Mouse (Mus musculus): ENCODE results near the gene Mmp7. TPM values are rescaled to one million over a fixed set of nuclear protein-coding genes. Genes with fewer than 3 reads are reported as not detected.
A peak's percentile ranks its signal among the peaks of the same experiment; 100 is the strongest.

Mmp7 gene
- not detected in 2 replicates for total RNA-seq (2017)

DNA sequence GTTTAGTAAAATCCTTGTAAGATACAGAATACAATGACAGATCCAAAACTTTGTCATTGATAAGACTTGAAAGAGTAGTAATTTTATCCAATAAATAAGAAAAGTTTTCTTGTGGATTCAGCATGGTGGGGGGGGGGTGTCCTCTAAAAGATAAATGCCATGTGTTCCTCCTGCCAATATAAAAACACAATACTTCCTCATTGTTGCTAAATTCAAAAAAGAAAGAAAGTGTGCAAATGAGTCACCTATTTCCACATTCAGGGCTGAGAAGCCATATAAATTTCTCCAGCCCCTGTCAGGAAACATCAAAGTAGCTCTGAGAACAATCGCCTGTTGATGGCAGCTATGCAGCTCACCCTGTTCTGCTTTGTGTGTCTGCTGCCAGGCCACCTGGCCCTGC is at the start of gene Mmp7:
Mmp7 (plus strand) TSS at position 301 of the 400 bp plus-strand sequence.
- no peak for ATAC-seq (replicated peaks in 1 of 2; ENCODE audit: insufficient read depth in 1 of 2, low FRiP score in 2 of 2, low TSS enrichment in 1 of 2, low read depth in 1 of 2, poor library complexity in 2 of 2, severe bottlenecking in 2 of 2)

DNA sequence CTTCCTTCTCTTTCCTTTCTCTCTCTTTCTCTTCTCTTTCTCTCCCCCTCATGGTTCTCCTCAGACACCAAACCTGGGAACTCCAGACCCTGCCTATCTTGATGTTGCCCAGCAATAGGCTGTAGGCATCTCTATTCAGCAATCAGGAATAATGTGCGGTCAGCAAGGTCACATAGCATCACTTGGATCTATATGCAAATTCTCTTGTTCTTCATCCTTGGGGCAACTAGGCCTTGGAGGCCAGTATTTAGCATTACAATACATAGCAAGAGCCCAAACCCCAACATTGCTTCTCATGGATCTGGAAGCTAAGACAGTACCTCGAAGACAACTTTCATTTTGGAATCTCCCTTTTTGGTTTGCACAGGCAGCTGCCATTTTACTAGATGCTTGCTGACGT is 44.0 kb upstream of the Mmp7 start:
- ATAC-seq (replicated peaks in 1 of 2; ENCODE audit: insufficient read depth in 1 of 2, low FRiP score in 2 of 2, low TSS enrichment in 1 of 2, low read depth in 1 of 2, poor library complexity in 2 of 2, severe bottlenecking in 2 of 2) = no peak

DNA sequence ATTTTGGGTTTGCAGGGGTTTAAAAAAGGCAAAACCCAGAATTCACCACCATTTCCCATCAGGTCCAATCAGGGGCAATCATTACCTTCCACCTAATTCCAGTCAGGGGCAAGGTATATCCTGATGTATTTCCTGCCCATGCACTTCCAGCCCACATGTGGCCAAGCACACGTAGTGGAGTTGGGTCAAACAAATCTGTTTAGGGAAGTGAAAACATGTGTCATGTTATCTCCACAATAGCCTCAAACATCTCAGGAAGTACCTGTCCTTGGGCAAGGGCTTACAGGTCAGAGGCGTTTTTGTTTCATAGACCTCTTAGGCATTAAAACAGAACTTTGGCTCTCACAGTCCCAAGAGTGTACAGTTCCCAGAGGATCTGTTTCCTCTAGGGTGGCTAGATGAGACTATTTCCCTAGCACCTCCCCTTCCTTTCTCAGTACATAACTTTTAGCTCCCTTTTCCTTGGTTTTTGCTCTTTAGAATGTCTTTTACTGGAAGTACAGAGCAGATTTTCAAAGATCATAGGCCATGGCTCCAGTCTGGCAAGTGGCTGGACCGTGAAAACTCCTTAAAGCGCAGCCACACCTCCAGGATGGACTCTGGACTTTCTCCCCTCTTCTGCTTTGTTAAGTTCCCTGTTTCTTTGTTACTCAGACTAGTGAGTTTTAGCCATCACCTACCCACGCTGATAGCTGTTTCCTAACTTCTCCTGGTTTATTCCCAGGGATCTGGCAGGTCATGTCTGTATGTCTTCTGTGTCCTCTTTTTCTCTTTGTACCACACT is 41.3 kb upstream of the Mmp7 start:
- ATAC-seq (replicated peaks in 1 of 2; ENCODE audit: insufficient read depth in 1 of 2, low FRiP score in 2 of 2, low TSS enrichment in 1 of 2, low read depth in 1 of 2, poor library complexity in 2 of 2, severe bottlenecking in 2 of 2) = 0 out of 4 replicates have a peak, but pooled peaks of 1 of the 2 experiments have one; percentile 10

DNA sequence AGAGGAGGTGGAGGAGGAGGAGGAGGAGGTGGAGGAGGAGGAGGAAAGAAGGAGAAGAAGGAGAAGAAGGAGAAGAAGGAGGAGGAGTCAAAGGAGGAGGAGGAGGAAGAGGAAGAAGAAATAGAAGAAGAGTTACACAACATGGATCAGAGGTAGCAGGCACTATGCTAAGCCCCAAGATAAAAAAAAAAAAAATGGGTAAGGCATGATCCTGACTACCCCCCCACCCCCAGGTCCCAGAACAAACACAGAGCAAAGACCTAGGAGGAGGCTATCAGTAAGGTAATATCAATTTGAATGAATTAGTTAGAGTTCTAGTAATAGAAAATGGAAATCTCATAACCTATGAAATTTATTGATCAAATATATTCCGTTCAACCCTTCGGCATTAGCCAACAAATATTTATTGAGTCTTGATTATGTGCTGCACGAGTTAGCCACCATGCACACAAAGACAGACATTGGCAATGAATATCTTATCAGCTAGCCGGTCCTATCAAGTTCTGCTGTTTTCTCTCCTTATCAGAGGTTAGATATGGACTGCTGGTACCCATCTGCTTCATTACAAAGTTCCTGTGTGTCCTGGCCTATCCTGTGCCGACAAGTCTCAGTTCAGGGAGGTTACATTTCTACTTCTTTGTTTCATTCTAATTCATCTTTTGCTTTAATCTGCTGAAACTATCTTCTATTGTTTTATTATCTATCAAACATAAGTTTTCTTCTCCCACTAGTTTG is 39.4 kb upstream of the Mmp7 start:
- no peak for ATAC-seq (replicated peaks in 1 of 2; ENCODE audit: insufficient read depth in 1 of 2, low FRiP score in 2 of 2, low TSS enrichment in 1 of 2, low read depth in 1 of 2, poor library complexity in 2 of 2, severe bottlenecking in 2 of 2)

DNA sequence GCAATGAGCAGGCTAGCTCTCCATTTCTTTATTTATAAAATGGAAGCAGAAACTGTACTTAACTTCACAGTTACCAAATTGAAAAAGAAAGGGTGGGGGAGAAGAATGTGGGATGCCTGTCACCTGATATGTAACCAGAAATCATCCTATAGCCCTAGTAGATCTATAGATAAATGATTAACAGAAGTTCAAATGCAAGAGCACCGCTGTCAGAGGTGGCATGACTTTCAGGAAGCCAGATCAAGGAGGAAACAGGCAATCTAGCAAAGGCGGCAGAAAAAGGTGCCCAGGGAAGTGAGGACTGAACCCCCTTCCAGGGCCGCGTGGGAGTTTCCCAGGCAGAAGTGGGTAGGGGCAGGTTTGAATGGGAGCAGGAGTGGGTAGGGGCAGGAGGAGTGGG is 33.9 kb upstream of the Mmp7 start:
- no peak for ATAC-seq (replicated peaks in 1 of 2; ENCODE audit: insufficient read depth in 1 of 2, low FRiP score in 2 of 2, low TSS enrichment in 1 of 2, low read depth in 1 of 2, poor library complexity in 2 of 2, severe bottlenecking in 2 of 2)

DNA sequence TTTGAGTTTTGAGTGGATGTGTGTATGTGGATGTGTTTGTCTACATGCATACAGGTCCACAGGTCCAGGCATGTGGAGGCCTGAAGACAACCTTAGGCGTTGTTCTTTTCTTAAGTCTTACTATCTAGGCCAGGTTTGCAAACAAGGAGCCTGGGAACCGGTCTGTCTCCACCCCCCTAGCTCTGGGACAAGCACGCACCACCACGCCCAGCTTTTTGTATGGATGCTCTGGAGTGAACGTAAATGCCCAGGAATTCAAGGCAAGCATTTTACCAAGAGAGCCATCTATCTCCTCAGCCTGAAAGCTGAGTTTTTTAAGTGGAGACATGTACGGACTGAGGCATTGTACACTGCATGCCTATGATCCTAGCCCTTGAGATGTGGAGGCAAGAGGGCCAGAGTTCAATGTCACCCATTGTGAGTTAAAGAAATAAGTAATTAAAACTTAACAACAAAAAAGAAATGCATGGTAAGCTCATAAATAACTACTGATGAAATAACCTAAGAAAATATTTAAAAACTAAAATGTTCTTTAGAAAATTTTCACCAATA is 32.3 kb upstream of the Mmp7 start:
- no peak for ATAC-seq (replicated peaks in 1 of 2; ENCODE audit: insufficient read depth in 1 of 2, low FRiP score in 2 of 2, low TSS enrichment in 1 of 2, low read depth in 1 of 2, poor library complexity in 2 of 2, severe bottlenecking in 2 of 2)

GRCm38 (mm10) chr9:7661371-7661770 is 30.5 kb upstream of the Mmp7 start:
- no peak for ATAC-seq (replicated peaks in 1 of 2; ENCODE audit: insufficient read depth in 1 of 2, low FRiP score in 2 of 2, low TSS enrichment in 1 of 2, low read depth in 1 of 2, poor library complexity in 2 of 2, severe bottlenecking in 2 of 2)

DNA sequence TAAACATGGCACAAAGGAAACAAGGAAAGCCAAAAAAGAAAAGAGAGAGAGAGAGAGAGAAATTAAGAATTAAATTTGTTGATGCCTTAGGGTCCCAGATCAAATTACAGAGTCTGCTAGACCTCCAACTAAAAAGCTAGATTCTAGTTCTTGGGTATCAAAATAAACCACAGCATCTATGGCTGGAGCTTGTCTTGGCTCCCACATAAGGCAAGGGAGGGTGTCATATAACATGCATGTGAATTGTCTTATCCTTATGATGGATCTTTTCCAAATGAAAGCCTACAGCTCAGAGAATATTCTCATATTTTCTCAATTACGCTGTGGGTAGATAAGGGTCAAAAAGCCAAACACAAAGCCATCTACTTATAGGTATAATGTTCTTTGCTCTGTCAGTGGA is 22.2 kb upstream of the Mmp7 start:
- no peak for ATAC-seq (replicated peaks in 1 of 2; ENCODE audit: insufficient read depth in 1 of 2, low FRiP score in 2 of 2, low TSS enrichment in 1 of 2, low read depth in 1 of 2, poor library complexity in 2 of 2, severe bottlenecking in 2 of 2)

- no peak for ATAC-seq (replicated peaks in 1 of 2; ENCODE audit: insufficient read depth in 1 of 2, low FRiP score in 2 of 2, low TSS enrichment in 1 of 2, low read depth in 1 of 2, poor library complexity in 2 of 2, severe bottlenecking in 2 of 2)
Measured at GRCm38 (mm10) chr9:7672985-7673384, 18.9 kb upstream of the Mmp7 start.

DNA sequence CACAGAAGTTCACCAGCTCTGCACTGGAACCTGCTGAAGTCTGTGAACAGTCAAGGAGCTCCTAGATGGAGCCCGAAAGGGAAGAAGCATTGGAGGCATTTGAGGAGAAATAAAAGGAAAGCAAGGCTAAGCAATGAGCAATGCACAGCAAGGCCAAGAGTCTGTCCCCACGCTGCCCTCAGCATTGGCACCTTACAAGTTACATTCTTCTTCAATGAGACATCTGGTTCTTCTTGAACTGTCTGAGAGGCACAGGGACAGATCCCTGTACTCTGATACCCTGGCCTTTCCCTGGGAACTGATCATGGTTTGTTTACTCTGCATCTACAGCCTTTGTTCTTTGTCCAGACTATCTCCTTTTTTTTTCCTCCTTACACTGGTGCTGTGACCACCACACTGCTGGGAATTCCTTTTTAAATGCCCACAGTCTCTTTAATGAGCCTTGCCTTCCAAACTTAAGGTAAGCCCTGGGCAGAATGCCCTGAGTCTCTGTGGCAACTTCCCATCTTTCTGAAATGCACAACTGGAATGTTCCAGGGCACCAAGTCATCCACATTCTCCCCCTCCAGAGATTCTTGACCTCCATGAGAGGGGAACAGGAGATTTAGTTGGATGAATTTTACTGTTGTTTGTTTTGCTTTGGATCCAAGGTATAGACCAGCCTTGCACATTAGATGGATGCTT is 13.6 kb upstream of the Mmp7 start:
- no peak for ATAC-seq (replicated peaks in 1 of 2; ENCODE audit: insufficient read depth in 1 of 2, low FRiP score in 2 of 2, low TSS enrichment in 1 of 2, low read depth in 1 of 2, poor library complexity in 2 of 2, severe bottlenecking in 2 of 2)

GRCm38 (mm10) chr9:7682081-7682618 is 9.7 kb upstream of the Mmp7 start:
- no peak for ATAC-seq (replicated peaks in 1 of 2; ENCODE audit: insufficient read depth in 1 of 2, low FRiP score in 2 of 2, low TSS enrichment in 1 of 2, low read depth in 1 of 2, poor library complexity in 2 of 2, severe bottlenecking in 2 of 2)

DNA sequence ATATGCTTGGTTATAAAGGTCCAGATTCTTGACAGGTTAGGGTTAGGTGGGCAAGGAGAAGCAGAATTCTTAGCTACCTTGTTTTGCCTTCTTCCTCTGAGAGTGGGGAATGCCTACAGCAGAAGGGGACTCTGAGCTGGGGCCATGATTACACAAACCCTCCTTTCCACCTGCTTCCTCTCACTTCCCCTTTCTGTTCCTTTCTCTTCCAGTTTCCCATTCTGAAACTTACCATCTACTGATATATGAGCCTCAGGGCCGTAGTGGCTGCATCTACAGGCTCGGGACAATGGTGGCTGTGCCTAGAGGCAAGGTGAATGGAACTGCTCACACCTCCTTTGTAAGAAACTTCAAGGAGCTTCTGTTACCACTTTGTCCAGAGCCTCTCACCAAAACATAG is 5.9 kb upstream of the Mmp7 start:
- ATAC-seq (replicated peaks in 1 of 2; ENCODE audit: insufficient read depth in 1 of 2, low FRiP score in 2 of 2, low TSS enrichment in 1 of 2, low read depth in 1 of 2, poor library complexity in 2 of 2, severe bottlenecking in 2 of 2) = peak; percentile 17 to 51; a peak in 2 of 4 replicates

- ATAC-seq (replicated peaks in 1 of 2; ENCODE audit: insufficient read depth in 1 of 2, low FRiP score in 2 of 2, low TSS enrichment in 1 of 2, low read depth in 1 of 2, poor library complexity in 2 of 2, severe bottlenecking in 2 of 2) = no peak
Measured at GRCm38 (mm10) chr9:7689799-7690198, 2.1 kb upstream of the Mmp7 start.

- no peak for ATAC-seq (replicated peaks in 1 of 2; ENCODE audit: insufficient read depth in 1 of 2, low FRiP score in 2 of 2, low TSS enrichment in 1 of 2, low read depth in 1 of 2, poor library complexity in 2 of 2, severe bottlenecking in 2 of 2)
Measured at GRCm38 (mm10) chr9:7693961-7694360, 2.1 kb downstream of the Mmp7 start.

DNA sequence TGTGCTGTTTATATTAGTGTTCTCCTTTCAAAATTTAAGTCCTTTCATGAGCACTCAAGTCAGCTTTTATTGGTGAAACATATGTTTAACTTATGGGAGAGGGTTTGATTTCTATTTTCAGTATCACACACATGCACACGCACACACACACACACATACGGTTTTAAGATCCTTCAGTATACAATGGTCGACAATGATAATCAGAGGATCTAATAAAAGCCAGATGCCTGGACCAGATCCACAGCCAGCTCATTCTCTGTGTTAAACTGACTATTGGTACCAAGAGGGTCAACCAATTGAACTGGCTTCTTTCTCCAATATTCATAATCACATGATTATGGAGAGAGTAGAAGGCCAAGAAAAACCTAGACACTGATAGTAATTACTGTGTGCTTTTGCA is 3.8 kb downstream of the Mmp7 start:
- no peak for ATAC-seq (replicated peaks in 1 of 2; ENCODE audit: insufficient read depth in 1 of 2, low FRiP score in 2 of 2, low TSS enrichment in 1 of 2, low read depth in 1 of 2, poor library complexity in 2 of 2, severe bottlenecking in 2 of 2)

- ATAC-seq (replicated peaks in 1 of 2; ENCODE audit: insufficient read depth in 1 of 2, low FRiP score in 2 of 2, low TSS enrichment in 1 of 2, low read depth in 1 of 2, poor library complexity in 2 of 2, severe bottlenecking in 2 of 2) = no peak
Measured at GRCm38 (mm10) chr9:7708698-7709097, 16.8 kb downstream of the Mmp7 start.

- no peak for ATAC-seq (replicated peaks in 1 of 2; ENCODE audit: insufficient read depth in 1 of 2, low FRiP score in 2 of 2, low TSS enrichment in 1 of 2, low read depth in 1 of 2, poor library complexity in 2 of 2, severe bottlenecking in 2 of 2)
Measured at GRCm38 (mm10) chr9:7711196-7711595, 19.3 kb downstream of the Mmp7 start.
